Mouse (Mus musculus): ENCODE results near the gene Ormdl2. TPM values are rescaled to one million over a fixed set of nuclear protein-coding genes. Genes with fewer than 3 reads are reported as not detected.

Gene Ormdl2
- polyA plus RNA-seq, 1 experiment from 2014 or later, result 73.0 TPM

GRCm38 (mm10) chr10:128801981-128802495, 19.4 kb downstream of the Ormdl2 start:
- H3K4me3 ChIP-seq (ENCODE audit: low read depth, low read length), result no peak overlapping the region
- DNase-seq (ENCODE audit: low spot score) (peak; percentile 51), ATAC-seq (replicated peaks; ENCODE audit: low FRiP score) (no peak)
- WGBS, result 87% methylated on average over 16 of the region's 16 CpGs
- H3K36me3 ChIP-seq (ENCODE audit: control insufficient read depth, insufficient read depth, low read length), result no peaks in the 10 kb centered on the region; the same call in 1 of the 2 replicates
- no peak overlapping the region for H3K9ac ChIP-seq (ENCODE audit: low read length)
- no peaks in the 10 kb centered on the region for H3K27me3 ChIP-seq (ENCODE audit: control insufficient read depth, insufficient read depth, low read length)
- no peak overlapping the region for H3K4me2 ChIP-seq (ENCODE audit: low read depth, low read length, severe bottlenecking)
- H3K4me1 ChIP-seq (replicated peaks; ENCODE audit: control insufficient read depth, insufficient read depth, low read length), result peaks cover 7% of the 10 kb centered on the region; the same call in 1 of the 2 replicates
- no peaks in the 10 kb centered on the region for H3K9me3 ChIP-seq (ENCODE audit: control insufficient read depth, low read length)
- H3K27ac ChIP-seq (ENCODE audit: low read depth, low read length), result no peak overlapping the region

- Histone ChIP-seq H3K4me1 (replicated peaks; ENCODE audit: control insufficient read depth, insufficient read depth, low read length) (peaks cover 2% of the 10 kb centered on the region; the same call in 1 of the 2 replicates), H3K4me2 (ENCODE audit: low read depth, low read length, severe bottlenecking) (no peak overlapping the region), H3K36me3 (ENCODE audit: control insufficient read depth, insufficient read depth, low read length) (no peaks in the 10 kb centered on the region; the same call in 1 of the 2 replicates), H3K27ac (ENCODE audit: low read depth, low read length) (no peak overlapping the region), H3K27me3 (ENCODE audit: control insufficient read depth, insufficient read depth, low read length) (no peaks in the 10 kb centered on the region), H3K4me3 (ENCODE audit: low read depth, low read length) (no peak overlapping the region), H3K9me3 (ENCODE audit: control insufficient read depth, low read length) (no peaks in the 10 kb centered on the region), H3K9ac (ENCODE audit: low read length) (no peak overlapping the region)
- DNase-seq (ENCODE audit: low spot score), result peak; percentile 23
- 95% methylated on average over 8 of the region's 8 CpGs for WGBS
- no peak for ATAC-seq (replicated peaks; ENCODE audit: low FRiP score)
These were observed 22.8 kb downstream of the Ormdl2 start for GRCm38 (mm10) chr10:128798676-128799075.

- no peak overlapping the region for H3K4me3 ChIP-seq (ENCODE audit: low read depth, low read length)
- H3K36me3 ChIP-seq (ENCODE audit: control insufficient read depth, insufficient read depth, low read length), result no peaks in the 10 kb centered on the region; the same call in 1 of the 2 replicates
- no peaks in the 10 kb centered on the region for H3K27me3 ChIP-seq (ENCODE audit: control insufficient read depth, insufficient read depth, low read length)
- no peak overlapping the region for H3K27ac ChIP-seq (ENCODE audit: low read depth, low read length)
- H3K4me2 ChIP-seq (ENCODE audit: low read depth, low read length, severe bottlenecking), result no peak overlapping the region
- H3K4me1 ChIP-seq (replicated peaks; ENCODE audit: control insufficient read depth, insufficient read depth, low read length), result no peaks in the 10 kb centered on the region
- ATAC-seq (replicated peaks; ENCODE audit: low FRiP score), result no peak
- 93% methylated on average over 3 of the region's 3 CpGs for WGBS
- no peak overlapping the region for H3K9ac ChIP-seq (ENCODE audit: low read length)
- H3K9me3 ChIP-seq (ENCODE audit: control insufficient read depth, low read length), result no peaks in the 10 kb centered on the region
- peak; percentile 30 for DNase-seq (ENCODE audit: low spot score)
These were observed 25.9 kb downstream of the Ormdl2 start for GRCm38 (mm10) chr10:128795581-128795980.

- DNase-seq (ENCODE audit: low spot score), result no peak
- Histone ChIP-seq H3K9me3 (ENCODE audit: control insufficient read depth, low read length) (no peaks in the 10 kb centered on the region), H3K4me2 (ENCODE audit: low read depth, low read length, severe bottlenecking) (no peak overlapping the region), H3K4me1 (replicated peaks; ENCODE audit: control insufficient read depth, insufficient read depth, low read length) (no peaks in the 10 kb centered on the region), H3K9ac (ENCODE audit: low read length) (no peak overlapping the region), H3K4me3 (ENCODE audit: low read depth, low read length) (no peak overlapping the region), H3K27ac (ENCODE audit: low read depth, low read length) (no peak overlapping the region), H3K27me3 (ENCODE audit: control insufficient read depth, insufficient read depth, low read length) (no peaks in the 10 kb centered on the region), H3K36me3 (ENCODE audit: control insufficient read depth, insufficient read depth, low read length) (no peaks in the 10 kb centered on the region; the same call in 1 of the 2 replicates)
- ATAC-seq (replicated peaks; ENCODE audit: low FRiP score), result no peak
- 89% methylated on average over 5 of the region's 5 CpGs for WGBS
These were observed 27.1 kb downstream of the Ormdl2 start for GRCm38 (mm10) chr10:128794391-128794790.

GRCm38 (mm10) chr10:128793258-128793657, 28.2 kb downstream of the Ormdl2 start:
- H3K27ac ChIP-seq (ENCODE audit: low read depth, low read length), result no peak overlapping the region
- H3K4me1 ChIP-seq (replicated peaks; ENCODE audit: control insufficient read depth, insufficient read depth, low read length), result no peaks in the 10 kb centered on the region
- H3K9me3 ChIP-seq (ENCODE audit: control insufficient read depth, low read length), result no peaks in the 10 kb centered on the region
- H3K9ac ChIP-seq (ENCODE audit: low read length), result no peak overlapping the region
- WGBS, result 91% methylated on average over 1 of the region's 1 CpGs
- no peak overlapping the region for H3K4me3 ChIP-seq (ENCODE audit: low read depth, low read length)
- ATAC-seq (replicated peaks; ENCODE audit: low FRiP score) (no peak), DNase-seq (ENCODE audit: low spot score) (peak; percentile 5)
- H3K27me3 ChIP-seq (ENCODE audit: control insufficient read depth, insufficient read depth, low read length), result no peaks in the 10 kb centered on the region
- no peaks in the 10 kb centered on the region; the same call in 1 of the 2 replicates for H3K36me3 ChIP-seq (ENCODE audit: control insufficient read depth, insufficient read depth, low read length)
- H3K4me2 ChIP-seq (ENCODE audit: low read depth, low read length, severe bottlenecking), result no peak overlapping the region

GRCm38 (mm10) chr10:128792041-128792440, 29.4 kb downstream of the Ormdl2 start:
- Histone ChIP-seq H3K9ac (ENCODE audit: low read length) (no peak overlapping the region), H3K27ac (ENCODE audit: low read depth, low read length) (no peak overlapping the region), H3K4me2 (ENCODE audit: low read depth, low read length, severe bottlenecking) (no peak overlapping the region), H3K36me3 (ENCODE audit: control insufficient read depth, insufficient read depth, low read length) (no peaks in the 10 kb centered on the region), H3K4me1 (replicated peaks; ENCODE audit: control insufficient read depth, insufficient read depth, low read length) (no peaks in the 10 kb centered on the region), H3K27me3 (ENCODE audit: control insufficient read depth, insufficient read depth, low read length) (no peaks in the 10 kb centered on the region), H3K4me3 (ENCODE audit: low read depth, low read length) (no peak overlapping the region), H3K9me3 (ENCODE audit: control insufficient read depth, low read length) (no peaks in the 10 kb centered on the region)
- DNase-seq (ENCODE audit: low spot score) (peak; percentile 22), ATAC-seq (replicated peaks; ENCODE audit: low FRiP score) (no peak)

GRCm38 (mm10) chr10:128790398-128791124, 30.9 kb downstream of the Ormdl2 start, which contains the start of gene Mmp19:
Mmp19 (plus strand) TSS chr10:128790910.
- no peaks in the 10 kb centered on the region for H3K36me3 ChIP-seq (ENCODE audit: control insufficient read depth, insufficient read depth, low read length)
- WGBS, result 70% methylated on average over 7 of the region's 7 CpGs
- DNase-seq (ENCODE audit: low spot score) (peak; percentile 39), ATAC-seq (replicated peaks; ENCODE audit: low FRiP score) (no peak)
- no peak within 1 kb of the TSS for H3K27ac ChIP-seq (ENCODE audit: low read depth, low read length)
- no peaks in the 10 kb centered on the region for H3K27me3 ChIP-seq (ENCODE audit: control insufficient read depth, insufficient read depth, low read length)
- H3K4me3 ChIP-seq (ENCODE audit: low read depth, low read length), result no peak within 1 kb of the TSS
- H3K4me2 ChIP-seq (ENCODE audit: low read depth, low read length, severe bottlenecking), result no peak within 1 kb of the TSS
- no peak within 1 kb of the TSS for H3K9ac ChIP-seq (ENCODE audit: low read length)
- H3K4me1 ChIP-seq (replicated peaks; ENCODE audit: control insufficient read depth, insufficient read depth, low read length), result no peaks in the 10 kb centered on the region
- H3K9me3 ChIP-seq (ENCODE audit: control insufficient read depth, low read length), result no peaks in the 10 kb centered on the region

- WGBS, result 90% methylated on average over 1 of the region's 1 CpGs
- no peak overlapping the region for H3K9ac ChIP-seq (ENCODE audit: low read length)
- ATAC-seq (replicated peaks; ENCODE audit: low FRiP score), result no peak
- no peak for DNase-seq (ENCODE audit: low spot score)
- H3K27me3 ChIP-seq (ENCODE audit: control insufficient read depth, insufficient read depth, low read length), result no peaks in the 10 kb centered on the region
- H3K4me1 ChIP-seq (replicated peaks; ENCODE audit: control insufficient read depth, insufficient read depth, low read length), result no peaks in the 10 kb centered on the region
- no peaks in the 10 kb centered on the region; the same call in 1 of the 2 replicates for H3K9me3 ChIP-seq (ENCODE audit: control insufficient read depth, low read length)
- no peak overlapping the region for H3K4me2 ChIP-seq (ENCODE audit: low read depth, low read length, severe bottlenecking)
- no peak overlapping the region for H3K27ac ChIP-seq (ENCODE audit: low read depth, low read length)
- no peak overlapping the region for H3K4me3 ChIP-seq (ENCODE audit: low read depth, low read length)
- no peaks in the 10 kb centered on the region for H3K36me3 ChIP-seq (ENCODE audit: control insufficient read depth, insufficient read depth, low read length)
These were observed 41.2 kb downstream of the Ormdl2 start for GRCm38 (mm10) chr10:128780200-128780599.
